Mouse (Mus musculus) fat pad, adult 2 months (tissue): ENCODE results near the gene Akr1b3.
"Not testable (repeated sequence)": the region's sequence is repeated elsewhere in the genome, so short reads cannot be mapped to it uniquely, and the experiment has no call there.

ENCODE experiments used
- DNase-seq: peaks from one replicate; pipeline ENCODE4 v3.0.0-alpha.2; 2011; ENCODE audit warnings: low read depth, low spot score; ENCODE audit errors: extremely low read depth

Akr1b3 gene

DNA sequence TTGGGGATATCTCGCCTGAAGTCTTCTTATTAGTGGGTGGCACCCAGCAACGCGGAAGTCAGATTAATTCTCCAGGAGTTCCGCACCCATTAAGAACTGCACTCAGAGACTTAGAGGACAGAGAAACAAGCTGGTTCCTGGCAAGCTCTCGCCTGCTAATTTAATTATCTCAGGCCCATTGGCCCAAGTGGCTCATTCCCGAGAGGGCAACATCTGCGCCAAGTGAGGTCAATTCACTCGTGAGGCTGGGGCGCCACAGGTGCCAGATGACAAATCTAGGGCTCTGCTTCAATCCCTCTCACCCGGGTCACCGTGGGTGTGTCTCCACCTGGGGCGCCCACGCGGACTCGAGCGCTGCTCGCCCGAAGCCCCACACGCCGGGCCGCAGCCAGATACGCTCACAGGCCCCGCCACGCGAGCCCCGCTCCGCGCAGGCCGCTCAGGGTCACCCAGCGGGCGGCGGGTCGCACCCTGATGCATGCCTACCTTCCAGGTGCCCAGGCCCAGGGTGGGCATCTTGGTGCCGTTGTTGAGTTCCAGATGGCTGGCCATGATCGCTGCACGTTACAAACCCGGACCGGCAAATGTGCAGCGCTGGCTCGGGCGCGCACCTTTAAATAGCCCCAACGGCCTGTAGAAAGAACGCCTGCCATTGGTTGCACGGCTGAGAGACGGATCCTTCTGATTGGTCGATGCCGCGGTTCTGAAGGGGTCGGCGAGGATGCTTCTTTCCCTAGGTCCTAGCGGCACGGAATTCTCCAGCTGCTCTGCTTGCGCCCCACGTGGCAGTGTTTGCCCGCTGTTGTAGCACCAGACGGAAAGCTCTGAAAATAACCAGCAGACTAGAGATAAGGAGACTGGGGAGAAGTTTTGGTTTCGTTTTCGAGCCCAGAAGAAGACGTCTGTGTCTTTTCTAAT lies at the start of gene Akr1b3:
TSS of gene Akr1b3 (minus strand) at position 625 of the 918 bp plus-strand sequence.
- DNase-seq = peak; percentile 21

DNA sequence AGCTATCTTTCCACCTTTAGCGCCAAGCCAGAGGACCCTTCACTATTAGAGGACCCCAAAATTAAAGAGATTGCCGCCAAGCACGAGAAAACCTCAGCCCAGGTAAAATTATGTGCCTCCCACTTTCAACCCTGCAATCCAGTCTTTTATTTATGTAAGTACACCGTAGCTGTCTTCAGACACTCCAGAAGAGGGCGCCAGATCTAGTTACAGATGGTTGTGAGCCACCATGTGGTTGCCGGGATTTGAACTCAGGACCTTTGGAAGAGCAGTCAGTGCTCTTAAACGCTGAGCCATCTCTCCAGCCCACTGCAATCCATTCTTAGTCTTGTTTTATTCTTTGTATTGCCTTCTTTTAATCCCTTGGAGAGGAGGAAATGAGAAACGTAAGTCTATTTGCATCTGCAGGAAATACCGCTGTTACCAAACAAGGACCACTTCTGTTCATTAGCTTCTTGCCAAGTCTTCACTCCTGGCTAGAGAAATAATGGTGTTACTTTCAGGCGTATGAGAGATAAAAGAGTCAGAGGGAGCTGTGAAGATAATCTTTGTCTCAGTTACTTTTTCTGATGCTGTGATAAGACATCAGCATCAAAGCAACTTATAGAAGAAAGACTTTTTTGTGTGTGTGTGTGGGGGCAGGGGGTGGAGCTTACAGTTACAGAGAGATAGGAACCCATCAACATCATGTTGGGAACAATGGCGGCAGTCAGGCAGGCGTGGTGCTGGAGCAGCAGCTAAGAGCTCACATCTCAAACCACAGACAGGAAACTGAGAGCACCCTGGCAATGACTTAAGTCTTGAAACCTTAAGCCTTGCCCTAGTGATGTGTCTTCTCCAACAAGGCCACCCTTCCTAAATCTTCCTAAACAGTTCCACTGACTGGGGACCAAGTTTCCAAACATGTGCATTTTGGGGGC lies 47.2 kb upstream of the Akr1b3 start:
- no peak for DNase-seq

DNA sequence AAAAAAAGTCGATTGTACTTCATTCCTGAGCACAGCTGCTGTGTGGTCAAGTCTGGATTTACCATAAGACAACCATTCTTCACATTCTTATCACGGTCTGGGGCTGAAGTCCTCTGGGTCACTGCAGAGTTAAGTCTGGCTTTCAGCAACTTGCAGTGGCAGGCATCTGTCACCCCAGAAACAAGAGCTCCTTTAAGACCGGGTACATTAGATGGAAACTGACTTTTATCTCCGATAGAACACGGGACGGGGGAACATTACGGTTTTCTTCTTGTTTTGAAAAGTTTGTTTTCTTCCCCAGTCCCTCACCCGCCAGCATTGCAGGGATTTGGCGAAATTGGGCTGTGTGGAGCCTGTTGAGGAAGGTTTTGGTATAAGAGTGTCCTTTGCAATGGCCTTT lies 38.6 kb upstream of the Akr1b3 start:
- DNase-seq = no peak

DNA sequence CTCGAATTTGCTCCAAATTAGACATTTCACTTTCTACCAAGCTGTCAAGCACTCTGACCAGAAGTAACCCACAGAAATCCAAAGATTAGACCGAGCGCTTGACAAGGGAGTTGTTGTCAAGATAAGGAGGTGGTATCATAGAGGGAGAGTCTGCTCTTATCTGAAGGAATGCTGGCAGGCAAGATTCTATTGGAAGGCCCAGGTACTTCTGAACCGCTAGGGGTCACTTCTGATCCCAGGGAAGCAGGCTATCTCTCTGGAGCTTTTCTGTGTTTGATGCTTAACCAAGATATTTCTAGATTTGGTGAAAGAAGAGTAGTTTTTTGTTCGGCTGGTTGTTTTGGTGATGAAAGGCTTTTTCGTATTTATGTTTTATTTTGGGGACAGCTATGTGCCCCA lies 38.1 kb upstream of the Akr1b3 start:
- no peak for DNase-seq

DNA sequence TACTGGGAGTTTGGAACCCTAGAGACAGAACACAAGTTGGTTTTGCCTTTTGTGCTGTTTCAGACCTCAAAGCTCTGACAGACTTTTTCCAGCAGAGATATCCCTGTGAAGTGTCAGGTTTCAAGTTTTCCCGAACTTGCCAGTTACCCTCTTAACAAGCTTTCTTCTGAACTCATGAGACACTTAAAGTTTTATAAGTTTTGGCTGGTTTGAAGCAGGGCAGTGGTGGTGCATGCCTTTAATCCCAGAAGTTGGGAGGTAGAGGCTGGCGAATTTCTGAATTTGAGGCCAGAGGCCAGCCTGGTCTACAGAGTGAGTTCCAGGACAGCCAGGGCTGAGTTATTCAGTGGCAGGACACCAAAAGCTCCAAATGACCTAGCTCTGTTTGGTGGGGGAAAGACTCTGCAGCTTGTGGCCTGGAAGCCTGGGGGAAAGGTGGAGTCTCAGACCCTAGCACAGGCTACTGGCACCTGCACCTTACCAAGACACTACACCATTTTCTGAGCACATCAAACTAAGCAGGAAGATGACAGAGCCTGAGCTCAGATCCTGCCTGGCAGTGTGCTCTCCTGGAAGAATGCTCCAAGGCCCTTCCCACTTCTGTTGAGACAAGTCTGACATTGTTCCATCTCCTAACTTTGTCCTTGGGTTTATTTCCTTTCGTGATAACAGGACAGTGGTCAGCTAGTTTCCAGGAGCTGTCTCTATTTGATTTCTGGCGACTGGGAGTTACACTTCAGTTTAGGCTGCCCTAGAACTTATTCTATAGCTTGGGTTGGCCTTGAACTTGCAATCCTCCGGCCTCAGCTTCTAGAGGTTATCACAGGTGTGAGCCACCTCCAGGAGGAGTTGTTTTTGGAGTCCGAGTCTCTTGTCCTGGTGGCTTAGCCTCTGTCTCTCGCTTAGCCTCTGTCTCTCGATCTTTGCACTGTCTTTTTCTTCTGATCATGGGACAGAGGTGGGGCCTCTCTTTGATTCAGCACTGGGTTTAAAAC lies 37.4 kb upstream of the Akr1b3 start:
- no peak for DNase-seq

DNA sequence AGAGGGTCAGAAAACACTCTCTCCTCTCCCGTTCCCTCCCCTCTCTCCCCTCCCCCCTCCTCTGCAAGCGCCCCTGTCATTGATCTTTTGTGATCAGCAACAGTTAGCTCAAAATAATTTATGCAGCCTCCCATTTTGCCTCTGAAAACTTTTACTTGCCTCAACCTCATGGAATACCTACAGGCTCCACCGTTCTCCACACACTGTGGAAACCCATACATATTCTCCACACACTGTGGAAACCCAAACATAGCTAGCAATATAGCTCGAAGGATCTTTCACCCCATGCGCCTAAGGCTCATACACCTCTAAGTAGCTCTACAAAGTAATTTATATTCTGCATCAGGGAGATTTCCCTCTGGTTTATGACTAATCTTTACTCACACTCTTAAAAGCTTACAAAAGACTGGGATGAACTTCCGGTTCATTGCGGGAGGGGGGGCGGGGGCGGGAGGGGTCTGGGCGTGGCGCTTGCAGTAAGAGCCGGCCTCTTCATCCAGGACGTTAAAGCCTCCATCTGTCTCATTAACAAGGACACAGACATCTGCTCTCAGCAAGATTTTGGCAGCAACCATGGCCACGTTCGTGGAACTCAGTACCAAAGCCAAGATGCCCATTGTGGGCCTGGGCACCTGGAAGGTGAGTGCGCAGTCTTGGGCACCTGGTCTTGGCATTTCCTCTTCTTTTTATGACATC lies 36.5 kb upstream of the Akr1b3 start, which contains the start of gene Akr1b8:
TSS of gene Akr1b8 (plus strand) at position 462 of the 696 bp plus-strand sequence.
- DNase-seq = no peak

DNA sequence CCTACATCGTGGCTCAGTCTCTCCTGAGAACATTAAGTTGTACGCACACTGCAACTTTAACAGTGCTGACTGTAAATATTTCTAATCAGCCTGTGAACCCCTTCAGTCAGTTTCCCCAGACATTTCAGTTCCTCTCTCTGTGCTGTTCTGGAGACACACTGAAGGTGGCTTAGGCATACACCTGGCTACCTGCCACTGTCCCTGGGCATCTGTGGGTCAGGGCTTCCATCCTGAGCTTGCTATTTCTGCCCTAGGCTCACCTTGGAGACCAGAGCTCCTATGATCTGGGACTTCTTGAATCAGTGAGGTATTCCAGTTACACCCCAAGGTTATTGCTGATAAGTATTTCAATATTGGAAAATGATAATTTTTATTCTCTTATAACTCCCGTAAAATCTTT lies 35.1 kb upstream of the Akr1b3 start:
- DNase-seq = no peak

DNA sequence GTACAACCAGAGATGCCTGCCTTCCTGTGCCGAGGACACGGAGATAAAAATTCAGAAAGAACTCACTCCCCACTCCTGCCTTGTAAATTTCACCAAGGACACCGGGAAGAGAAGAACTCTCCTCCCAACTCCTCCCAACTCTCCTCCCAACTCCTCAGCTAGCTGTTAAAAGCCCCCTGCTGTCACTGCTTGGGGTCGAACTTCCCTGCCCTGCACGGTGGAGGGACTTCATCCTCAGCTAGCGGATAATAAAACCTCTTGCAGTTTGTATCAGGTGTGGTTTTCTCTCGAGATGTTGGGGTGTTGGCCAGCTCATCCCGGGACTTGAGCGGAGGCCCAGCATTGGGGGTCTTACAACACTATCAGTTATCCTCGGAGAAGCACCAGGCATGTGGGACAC lies 34.2 kb upstream of the Akr1b3 start:
- DNase-seq = not testable (repeated sequence)

DNA sequence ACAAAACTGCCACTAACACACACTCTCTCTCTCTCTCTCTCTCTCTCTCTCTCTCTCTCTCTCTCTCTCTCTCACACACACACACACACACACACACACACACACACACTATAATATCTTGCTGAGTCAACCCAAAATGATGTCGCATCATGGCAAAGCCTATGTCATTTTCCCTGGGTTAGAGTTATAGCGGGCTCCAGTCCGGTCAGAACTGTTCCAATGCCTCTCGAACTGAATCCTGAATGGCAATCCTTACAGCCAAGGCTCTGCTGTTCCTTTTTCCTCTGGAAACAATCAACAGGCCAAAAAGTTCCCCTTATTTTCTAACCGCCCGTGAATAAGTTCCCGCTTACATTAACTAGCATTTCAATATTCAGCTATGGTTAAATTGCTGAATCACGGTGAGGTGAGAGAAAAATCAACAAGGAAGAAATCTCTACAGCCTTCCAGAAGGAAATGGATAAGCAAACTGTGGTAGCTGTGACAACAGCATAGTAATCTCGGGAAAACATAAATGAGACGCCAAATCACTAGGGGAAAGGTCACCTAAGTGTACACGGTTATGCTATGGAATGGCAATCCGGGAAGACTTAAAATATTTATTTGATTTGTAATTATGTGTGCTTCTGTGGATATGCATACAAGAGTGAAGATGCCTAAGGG lies 32.9 kb upstream of the Akr1b3 start:
- no peak for DNase-seq

DNA sequence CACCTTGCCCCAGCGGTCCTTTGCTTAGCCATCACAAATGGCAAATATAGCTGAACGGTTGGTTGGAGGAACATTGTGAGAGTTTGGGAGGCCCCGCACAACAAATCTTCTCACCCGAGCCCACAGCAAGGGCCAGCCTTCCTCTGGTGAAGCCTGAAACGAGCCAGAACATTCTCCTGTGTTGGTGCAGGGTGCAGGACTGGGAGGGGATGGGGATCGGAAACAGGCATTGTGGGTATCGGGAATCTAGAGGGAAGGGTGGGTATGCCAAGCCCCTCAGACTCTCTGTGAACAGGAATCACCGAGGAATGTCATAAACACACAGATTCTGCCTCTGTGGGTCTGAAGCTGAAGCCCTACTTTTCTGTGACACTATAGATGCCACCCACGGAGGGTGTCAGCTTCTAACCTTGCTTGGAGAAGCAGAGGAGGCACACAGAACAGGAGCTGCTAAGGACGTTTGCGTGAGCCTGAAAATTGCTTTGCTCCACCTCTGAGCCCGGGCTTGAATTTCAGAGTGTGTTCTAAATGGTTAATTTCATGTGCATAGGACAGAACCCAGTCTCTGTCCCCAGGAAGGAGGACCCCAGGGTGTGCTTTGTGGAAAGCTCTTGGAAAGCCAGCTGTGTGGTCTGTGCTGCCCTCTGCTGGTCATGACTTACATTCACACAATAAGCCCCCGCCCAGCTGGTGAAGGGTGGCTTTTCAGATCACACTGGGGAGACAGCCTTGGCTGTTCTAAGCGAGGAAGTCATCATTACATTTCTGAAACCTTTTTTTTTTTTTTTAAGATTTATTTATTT lies 29.0 kb upstream of the Akr1b3 start:
- DNase-seq = no peak

DNA sequence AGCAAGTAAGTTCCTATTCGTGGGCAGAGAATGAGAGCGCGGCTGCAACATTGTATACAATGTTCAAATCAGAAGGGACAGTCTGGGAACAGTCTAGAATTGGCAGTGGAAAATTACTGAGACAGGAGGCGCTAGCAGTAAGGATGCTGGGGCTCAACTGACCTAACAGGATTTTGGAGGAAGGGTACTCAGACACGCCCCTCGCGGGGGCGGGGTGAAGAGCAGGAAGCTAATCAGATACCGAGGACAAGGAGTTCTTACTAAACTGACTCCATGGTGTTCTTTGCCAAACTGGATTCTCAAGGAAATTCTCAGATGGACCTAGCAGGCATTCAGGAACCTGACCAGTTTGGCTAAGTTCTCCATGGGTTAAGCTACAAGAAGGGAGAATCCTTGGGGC lies 27.7 kb upstream of the Akr1b3 start:
- DNase-seq = no peak

DNA sequence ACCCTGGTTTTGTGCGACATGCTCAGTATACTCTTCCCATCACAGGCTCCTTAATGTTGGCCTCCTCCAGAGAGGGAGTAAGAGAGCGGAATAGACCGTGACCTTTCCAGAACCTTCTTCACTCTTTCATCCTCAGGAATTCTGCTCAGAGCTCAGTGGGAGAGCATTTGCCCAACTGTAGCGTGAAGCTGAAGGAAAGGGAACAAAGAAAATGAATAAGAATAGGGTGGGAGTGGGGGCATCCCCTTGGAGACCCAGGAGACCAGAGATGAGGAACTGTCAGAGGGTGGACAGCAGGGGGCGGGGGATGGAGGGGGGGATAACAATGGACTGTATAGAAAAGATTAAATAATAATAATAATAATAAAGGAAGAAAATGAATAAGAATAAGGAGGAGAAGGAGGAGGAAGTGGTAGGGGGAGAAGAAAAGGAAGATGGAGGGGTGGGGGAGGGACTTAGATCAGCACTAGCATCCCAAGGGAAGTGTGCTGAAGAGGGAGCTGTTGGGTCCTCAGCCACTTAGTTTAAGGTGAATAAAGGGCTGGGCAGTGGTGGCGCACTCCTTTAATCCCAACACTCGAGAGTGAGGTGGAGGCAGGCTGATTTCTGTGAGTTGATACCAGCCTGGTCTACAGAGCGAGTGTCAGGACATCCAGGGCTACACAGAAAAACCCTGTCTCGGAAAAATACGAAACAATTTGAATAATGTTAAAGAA lies 27.0 kb upstream of the Akr1b3 start:
- no peak for DNase-seq

DNA sequence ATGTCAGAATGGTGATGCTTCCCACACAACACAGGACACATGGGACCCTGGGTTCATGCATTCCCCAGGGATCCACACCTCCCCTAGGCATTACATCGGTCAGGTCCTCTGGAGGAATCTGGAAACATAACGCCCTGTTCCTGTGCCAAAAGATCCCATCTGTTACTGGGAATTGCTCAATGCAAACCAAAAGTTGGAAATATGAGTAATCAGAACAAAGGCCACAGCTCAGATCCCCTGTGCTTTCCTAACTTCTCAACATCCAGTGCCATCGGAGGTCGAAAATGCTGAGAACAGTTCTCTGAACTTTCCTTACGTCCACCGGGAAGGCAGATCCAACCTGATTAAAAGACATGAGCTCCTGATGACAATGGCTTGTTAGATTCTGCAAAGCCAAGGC lies 26.1 kb upstream of the Akr1b3 start:
- DNase-seq = no peak

DNA sequence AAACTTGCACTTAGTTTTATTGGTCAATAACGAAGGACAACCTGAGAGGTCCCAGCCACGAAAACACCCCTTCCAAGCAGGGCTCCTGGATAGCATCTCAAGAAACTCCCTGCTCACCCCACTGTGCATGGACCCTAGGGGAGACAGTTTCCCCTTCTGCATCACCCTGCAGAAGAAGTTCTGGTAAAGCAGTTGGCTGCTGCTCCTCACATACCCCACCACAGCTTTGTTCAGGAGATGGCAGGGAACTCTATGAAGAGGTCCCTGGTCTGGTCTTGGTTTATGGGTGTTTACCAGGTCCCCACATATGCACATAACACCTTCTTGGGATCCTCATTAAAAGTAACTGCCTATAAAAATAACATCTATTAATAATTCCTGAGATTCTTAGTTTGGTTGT lies 25.2 kb upstream of the Akr1b3 start:
- no peak for DNase-seq

DNA sequence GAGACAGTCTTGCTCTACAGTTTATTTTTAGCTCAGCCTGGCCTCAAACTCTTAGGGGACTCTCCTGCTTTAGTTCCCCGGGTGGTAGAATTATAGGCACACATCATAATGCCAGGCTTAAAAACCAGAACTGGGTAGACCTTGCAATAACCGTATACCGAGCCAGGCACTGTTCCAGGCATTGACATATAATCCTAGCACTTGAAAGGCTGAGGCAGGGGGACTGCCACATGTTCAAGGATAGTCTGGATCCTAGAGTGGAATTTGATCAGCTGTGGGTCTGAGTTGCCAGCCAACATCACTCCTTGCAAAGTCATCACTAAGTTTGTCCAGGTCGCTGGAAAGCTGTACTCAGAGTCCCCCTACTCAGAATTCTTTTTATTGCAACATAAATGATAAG lies 24.7 kb upstream of the Akr1b3 start:
- DNase-seq = no peak

DNA sequence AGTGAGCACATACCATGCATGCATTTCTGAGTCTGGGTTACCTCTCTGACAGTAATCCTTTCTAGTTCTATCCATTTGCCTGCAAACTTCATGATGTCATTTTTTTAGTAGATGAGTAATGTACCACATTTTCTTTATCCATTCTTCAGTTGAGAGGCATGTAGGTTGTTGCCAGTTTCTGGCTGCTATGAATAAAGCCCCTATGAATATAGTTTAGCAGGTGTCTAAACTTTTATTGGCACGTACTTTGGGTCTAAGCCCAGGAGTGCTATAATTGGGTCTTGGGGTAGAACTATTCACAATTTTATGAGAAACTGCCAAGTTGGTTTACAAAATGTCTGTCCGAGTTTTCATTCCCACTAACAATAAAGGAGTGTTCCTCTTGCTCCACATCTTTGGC lies 20.5 kb upstream of the Akr1b3 start:
- DNase-seq = no peak

DNA sequence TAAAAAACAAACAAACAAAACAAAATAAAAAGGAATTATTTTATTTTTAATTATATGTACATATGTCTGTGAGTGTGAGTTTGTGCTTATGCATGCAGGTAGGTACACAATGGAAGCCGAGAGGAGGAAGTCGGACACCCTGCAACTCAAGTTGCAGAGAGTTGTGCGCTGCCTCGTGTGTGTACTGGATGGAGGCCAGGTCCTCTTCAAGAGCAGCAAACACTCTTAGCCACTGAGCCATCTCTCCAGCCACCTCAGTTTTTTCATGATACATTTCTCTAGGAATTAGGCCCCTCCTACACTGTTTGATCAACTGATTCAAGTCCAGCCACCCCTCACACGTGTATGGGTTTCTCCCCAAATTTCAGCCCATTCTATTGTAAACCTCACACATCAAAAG lies 17.4 kb upstream of the Akr1b3 start:
- DNase-seq = no peak

DNA sequence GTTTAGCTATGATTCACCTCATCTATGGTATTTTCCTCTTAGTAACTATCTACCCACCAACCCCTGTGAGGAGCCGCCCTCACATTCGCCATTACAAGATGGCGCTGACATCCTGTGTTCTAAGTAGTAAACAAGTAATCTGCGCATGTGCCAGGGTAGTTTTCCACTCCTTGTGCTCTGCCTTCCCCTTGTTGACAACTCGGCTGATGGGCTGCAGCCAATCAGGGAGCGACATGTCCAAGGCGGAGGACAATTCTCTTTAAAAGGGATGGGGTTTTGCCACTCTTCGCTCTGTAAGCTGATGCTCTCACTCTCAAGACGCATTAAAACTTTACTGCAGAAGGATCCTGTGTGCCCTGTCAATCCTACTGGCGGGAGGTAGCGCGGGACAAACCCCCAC lies 14.5 kb upstream of the Akr1b3 start:
- not testable (repeated sequence) for DNase-seq
